Mouse (Mus musculus) kidney, postnatal 10 days (tissue): ENCODE data around the gene Cela2a.
A peak's percentile ranks its signal among the peaks of the same experiment; 100 is the strongest.

Experiments used
- DNase-seq: peaks from one replicate; pipeline ENCODE4 v3.0.0; 2021; ENCODE audit warnings: mixed read lengths

Gene Cela2a

GRCm38 (mm10) chr4:141857422-141857930 is 31.5 kb upstream of the Cela2a start:
- peak; percentile 89 for DNase-seq

DNA sequence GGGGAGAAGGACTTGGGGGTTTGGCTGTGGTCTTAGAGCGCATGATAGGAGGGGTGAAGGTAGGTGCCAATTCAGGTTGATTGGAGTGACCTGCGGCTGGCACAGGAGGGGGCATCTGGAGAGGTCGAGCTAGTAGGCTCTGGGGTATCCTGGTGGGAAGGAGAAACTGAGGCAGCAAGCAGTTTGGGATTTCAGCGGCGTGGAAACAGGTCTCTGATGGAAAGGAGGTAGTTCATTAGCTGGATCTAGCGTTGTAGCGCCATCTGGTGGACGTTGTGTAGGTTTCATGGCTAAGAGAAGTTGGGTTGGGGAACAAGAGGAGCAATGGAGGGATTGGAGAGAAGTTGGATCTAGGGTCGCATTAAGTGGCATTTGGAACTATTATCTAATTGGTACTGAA is 27.5 kb upstream of the Cela2a start:
- DNase-seq, result peak; percentile 74

DNA sequence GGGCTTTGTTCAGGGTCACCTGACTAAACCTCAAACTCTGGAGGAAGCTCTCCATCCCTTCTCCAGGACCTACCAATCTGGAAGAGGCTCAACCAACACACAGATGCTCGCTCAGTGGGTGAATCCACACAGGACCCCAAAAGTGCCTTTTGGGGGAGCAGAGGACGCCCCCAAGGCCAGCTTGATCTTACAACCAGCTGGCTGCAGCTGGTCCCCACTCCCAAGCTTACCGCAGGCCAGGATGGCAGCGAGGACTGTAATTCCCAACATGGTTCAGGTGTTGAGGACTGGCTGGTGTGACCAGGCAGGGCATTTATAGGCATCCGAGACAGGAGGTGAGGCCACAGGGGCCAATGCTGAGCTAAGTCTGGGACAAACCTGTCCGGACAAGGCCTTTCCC is 20.0 kb upstream of the Cela2a start, which contains the start of gene Ctrc:
Gene Ctrc (minus strand): TSS at position 361 of the 400 bp plus-strand sequence.
- no peak for DNase-seq

DNA sequence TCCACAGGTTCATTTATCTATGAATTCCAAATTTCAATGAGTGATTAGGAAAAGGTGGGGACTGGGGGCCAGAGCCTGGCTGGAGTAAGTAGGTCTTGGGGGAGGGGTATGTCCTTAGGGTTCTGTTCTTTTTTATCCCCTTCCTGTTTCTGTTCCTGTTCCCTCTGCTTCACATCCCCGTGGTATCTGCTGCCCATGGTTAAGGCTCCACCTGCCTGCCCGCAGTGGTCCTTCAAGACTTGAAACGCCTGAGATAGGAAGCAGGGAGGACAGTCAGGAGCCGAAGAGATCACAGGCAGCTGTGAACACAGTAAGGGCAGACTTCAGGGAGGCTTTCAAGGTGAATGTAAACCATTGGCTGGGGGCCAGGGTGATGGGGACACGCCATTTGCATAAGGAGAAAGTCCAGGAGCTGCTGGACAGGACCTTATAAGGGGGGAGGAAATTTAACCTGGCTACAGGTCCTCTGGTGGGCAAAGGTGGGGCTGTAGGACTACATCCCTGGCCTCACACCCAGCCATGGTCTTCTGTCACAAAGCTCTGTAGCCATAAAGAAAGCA is 8.7 kb upstream of the Cela2a start:
- DNase-seq, result peak; percentile 54

- no peak for DNase-seq
Observed at GRCm38 (mm10) chr4:141833911-141834310, 8.0 kb upstream of the Cela2a start.

DNA sequence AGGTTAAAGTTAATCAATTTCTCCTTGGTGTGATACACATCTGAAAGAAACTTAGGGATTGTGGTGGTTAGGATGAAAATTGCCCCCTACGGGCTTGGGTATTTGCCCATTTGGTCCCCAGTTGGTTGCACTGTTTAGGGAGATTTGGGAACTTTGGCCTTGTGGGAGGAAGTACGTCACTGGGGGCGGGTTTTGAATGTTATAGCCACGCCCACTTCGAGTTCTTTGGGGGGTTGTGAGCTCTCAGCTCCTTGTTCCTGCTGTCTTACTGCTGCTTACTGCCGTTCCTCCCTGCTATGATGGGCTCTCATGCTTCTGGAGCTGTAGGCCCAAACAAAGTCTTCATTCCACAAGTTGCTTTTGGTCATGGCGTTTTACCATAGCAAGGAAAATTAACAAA is 5.4 kb upstream of the Cela2a start:
- DNase-seq, result no peak

DNA sequence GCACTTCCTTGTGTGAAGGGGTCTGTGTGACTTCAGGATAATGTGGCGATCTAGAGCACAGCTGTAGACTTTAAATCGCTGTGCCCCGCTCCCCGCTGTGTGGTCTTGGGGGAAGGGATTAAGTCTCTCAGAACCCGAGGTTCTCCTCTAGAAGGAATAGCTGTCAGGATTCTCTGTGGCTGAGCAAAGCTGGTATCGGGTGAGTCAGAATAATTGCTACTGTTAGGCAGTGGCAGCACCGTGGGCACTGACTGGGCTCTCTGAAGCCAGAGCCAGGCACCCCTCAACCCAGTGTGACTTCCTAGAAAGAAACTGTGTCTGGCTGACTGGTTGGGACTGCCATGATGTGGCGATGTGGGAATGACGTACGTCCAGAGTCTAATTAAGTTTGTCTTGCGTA is 4.4 kb upstream of the Cela2a start:
- no peak for DNase-seq

GRCm38 (mm10) chr4:141828177-141828576 is 2.2 kb upstream of the Cela2a start:
- DNase-seq, result no peak

GRCm38 (mm10) chr4:141827401-141827800 is 1.4 kb upstream of the Cela2a start:
- DNase-seq, result no peak

- DNase-seq, result peak; percentile 26
Observed at GRCm38 (mm10) chr4:141822979-141823378, 3.0 kb downstream of the Cela2a start.

- DNase-seq, result peak; percentile 46
Observed at GRCm38 (mm10) chr4:141822089-141822488, 3.9 kb downstream of the Cela2a start.

GRCm38 (mm10) chr4:141821178-141821577 is 4.8 kb downstream of the Cela2a start:
- DNase-seq, result no peak

- no peak for DNase-seq
Observed at GRCm38 (mm10) chr4:141819316-141819715, 6.6 kb downstream of the Cela2a start.

- no peak for DNase-seq
Observed at GRCm38 (mm10) chr4:141818861-141819260, 7.1 kb downstream of the Cela2a start.

- no peak for DNase-seq
Observed at GRCm38 (mm10) chr4:141817706-141818105, 8.3 kb downstream of the Cela2a start.

DNA sequence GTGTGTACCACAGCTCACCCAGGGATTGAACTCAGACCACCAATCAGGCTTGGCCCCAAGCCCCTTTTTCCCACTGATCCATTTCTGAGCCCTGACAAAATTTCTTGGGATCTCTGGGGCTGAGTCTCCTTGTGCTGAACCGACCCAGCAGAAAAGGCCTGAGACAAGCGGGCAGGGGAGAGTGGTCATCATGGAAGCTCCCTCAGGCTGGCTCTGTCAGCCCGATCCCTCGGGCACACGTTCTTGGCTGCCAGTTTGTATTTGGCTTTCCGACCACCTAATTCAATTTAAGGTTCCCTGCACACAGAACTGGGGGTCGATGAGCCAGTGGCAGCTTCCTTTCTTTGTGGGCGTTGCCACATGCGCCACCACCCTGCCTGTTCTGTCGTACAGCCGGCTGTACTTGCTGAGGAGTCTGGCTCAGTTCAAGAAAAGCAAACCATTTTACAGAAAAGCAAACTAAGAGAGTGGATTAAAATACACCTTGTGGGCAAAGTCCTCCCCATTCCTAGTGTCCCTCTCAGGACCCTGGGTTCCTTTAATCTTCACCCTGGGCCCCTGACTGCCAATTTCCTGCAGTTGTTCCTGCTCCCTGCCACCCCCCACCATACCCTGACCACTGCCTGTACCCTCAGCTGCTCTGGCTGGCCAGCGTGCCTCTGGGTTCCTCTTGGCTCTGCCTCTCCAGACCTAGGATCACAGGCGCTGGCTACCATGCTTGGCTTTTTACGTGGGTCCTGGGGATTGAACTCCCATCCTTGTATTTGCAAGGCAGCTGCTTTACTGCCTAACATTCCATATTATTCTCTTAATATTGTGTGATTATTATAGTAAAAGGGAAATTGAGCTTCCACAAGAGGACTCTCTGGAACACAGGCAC is 8.9 kb downstream of the Cela2a start:
- no peak for DNase-seq

GRCm38 (mm10) chr4:141816267-141816666 is 9.7 kb downstream of the Cela2a start:
- DNase-seq, result no peak

DNA sequence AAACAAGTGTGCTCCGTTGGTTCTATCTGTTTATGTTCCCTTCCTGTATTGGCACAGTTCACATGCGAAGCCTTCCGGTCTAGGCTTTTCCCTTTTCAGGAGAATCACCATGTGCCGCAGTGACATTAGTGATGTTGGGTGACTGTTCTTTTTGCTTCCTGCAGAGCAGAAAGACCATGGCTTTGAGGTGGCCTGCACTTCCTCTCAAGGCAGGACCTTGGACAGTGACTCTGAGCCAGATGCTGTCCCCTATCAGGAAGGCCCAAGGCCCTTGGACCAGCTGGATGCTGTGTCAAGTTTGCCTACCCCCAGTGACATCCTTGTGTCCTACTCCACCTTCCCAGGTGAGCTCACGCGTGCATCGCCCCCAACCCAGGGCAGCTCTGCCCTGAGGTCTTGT is 14.6 kb downstream of the Cela2a start:
- DNase-seq, result no peak

GRCm38 (mm10) chr4:141810975-141811374 is 15.0 kb downstream of the Cela2a start:
- no peak for DNase-seq

DNA sequence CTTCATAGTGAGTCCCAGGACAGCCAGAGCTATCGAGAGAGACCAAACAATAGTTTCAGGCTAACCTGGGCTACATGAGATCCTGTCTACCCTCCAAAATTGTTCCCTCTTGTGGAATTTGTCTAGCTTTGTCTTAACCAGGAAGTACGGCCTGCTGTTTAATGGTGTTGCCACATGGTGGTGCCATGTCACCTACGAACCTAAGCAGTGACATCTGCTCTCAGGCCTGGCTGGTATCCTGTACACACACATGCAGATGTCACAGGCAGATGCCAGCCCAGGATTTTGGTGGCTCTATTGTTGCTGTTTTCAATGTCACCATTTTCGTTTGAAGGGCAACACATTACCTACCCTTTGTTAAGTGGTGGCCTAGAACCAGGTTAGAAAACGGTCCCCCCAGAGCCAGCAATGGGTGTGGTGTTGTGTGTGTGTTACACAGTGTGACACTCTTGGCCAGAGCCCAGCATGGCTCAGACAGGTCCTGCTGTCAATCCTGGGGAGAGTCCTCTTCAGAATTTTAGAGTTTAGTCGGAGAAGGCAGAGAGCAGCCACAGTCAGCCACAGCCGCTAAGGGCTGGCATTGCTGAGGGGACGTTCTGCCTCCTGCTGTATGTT is 16.0 kb downstream of the Cela2a start:
- no peak for DNase-seq

- DNase-seq, result no peak
Observed at GRCm38 (mm10) chr4:141805886-141806285, 20.1 kb downstream of the Cela2a start.

DNA sequence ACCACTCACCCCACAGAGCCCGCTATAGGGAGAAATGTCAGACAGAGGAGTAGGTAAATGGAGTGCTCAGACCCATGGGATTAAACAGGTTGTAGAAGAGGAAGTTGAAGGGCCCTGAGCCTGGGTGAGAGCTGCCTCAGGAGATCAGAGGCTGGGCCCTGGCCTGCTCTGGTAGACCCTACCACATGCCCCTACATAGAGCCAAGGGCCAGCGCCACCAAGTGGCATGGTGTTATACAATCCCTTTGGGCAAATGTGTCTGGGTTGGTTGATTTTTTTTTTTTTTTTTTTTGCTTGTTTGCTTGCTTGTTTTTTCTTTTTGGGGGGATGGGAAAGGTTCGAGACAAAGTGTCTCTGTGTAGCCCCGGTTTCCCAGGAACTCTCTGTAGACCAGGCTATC is 21.9 kb downstream of the Cela2a start:
- no peak for DNase-seq

- DNase-seq, result no peak
Observed at GRCm38 (mm10) chr4:141797545-141797944, 28.4 kb downstream of the Cela2a start.

GRCm38 (mm10) chr4:141796954-141797353 is 29.0 kb downstream of the Cela2a start:
- no peak for DNase-seq
